Mouse (Mus musculus) kidney, embryonic 15.5 days (tissue): Measurements from ENCODE around the gene Itga9. TPM values are rescaled to one million over a fixed set of nuclear protein-coding genes. Genes with fewer than 3 reads are reported as not detected.

Experiments
- ATAC-seq: fragments of 200-750 bp; cut with Nextera tagmentation; replicated peaks from 2 replicates; pipeline ENCODE4 v1.8.0; 2017; ENCODE audit warnings: moderate TSS enrichment; ENCODE audit not compliant: low FRiP score
- H3K27ac ChIP-seq: fragments of 300-500 bp; sonication (generic); 2 replicates; pipeline ENCODE4 v1.5.1; 2015; ENCODE audit warnings: mild to moderate bottlenecking, inconsistent platforms
- H3K27me3 ChIP-seq: fragments of 300-500 bp; sonication (generic); 2 replicates; pipeline ENCODE4 v1.6.1; 2015; ENCODE audit warnings: inconsistent platforms
- H3K36me3 ChIP-seq: fragments of 300-500 bp; sonication (generic); 2 replicates; pipeline ENCODE4 v1.6.1; 2015; ENCODE audit warnings: inconsistent platforms
- H3K4me1 ChIP-seq: fragments of 300-500 bp; sonication (generic); 2 replicates; pipeline ENCODE4 v1.6.1; 2015; ENCODE audit warnings: inconsistent platforms
- H3K4me2 ChIP-seq: fragments of 300-500 bp; sonication (generic); 2 replicates; pipeline ENCODE4 v1.6.1; 2015; ENCODE audit warnings: moderate library complexity, mild to moderate bottlenecking, inconsistent platforms
- H3K4me3 ChIP-seq: fragments of 300-500 bp; sonication (generic); replicated peaks from 2 replicates; pipeline ENCODE4 v1.5.1; 2015; ENCODE audit warnings: mild to moderate bottlenecking, inconsistent platforms
- H3K9ac ChIP-seq: fragments of 300-500 bp; sonication (generic); 2 replicates; pipeline ENCODE4 v1.6.1; 2015; ENCODE audit warnings: mild to moderate bottlenecking, inconsistent platforms
- H3K9me3 ChIP-seq: fragments of 300-500 bp; sonication (generic); replicated peaks from 2 replicates; pipeline ENCODE4 v1.6.1; 2016; ENCODE audit warnings: inconsistent platforms
- WGBS: fragments of 180-500 bp; shearing (Covaris S2); methylation state at CpG from one replicate; pipeline ENCODE4 v1.1.7; 2015; ENCODE audit warnings: mixed read lengths; 5-methylcytosine and 5-hydroxymethylcytosine counted together
- polyA plus RNA-seq: library from polyadenylated mRNA; unstranded; fragments of >200 nt; fragmentation: Nextera tagmentation; extraction: Ambion mirVana; gene quantifications from 2 replicates; pipeline ENCODE4 v1.2.1, GENCODE M21; 2015

Itga9 gene
- polyA plus RNA-seq, 1 experiment from 2014 or later, result 26.1 TPM

- no peak overlapping the region for H3K9ac ChIP-seq
- H3K27me3 ChIP-seq, result no peaks in the 10 kb centered on the region
- H3K4me1 ChIP-seq, result peaks cover 64% of the 10 kb centered on the region
- peaks cover 9% of the 10 kb centered on the region; the same call in 1 of the 2 replicates for H3K36me3 ChIP-seq
- peak overlapping the region; percentile 47; the same call in 1 of the 2 replicates for H3K27ac ChIP-seq
- 88% methylated on average over 9 of the region's 9 CpGs for WGBS
- no peak overlapping the region for H3K4me3 ChIP-seq
- no peaks in the 10 kb centered on the region for H3K9me3 ChIP-seq
- no peak for ATAC-seq
- H3K4me2 ChIP-seq, result no peak overlapping the region
These were observed 327.3 kb downstream of the Itga9 start for GRCm38 (mm10) chr9:118933800-118934199.

GRCm38 (mm10) chr9:118934319-118934718 lies 327.8 kb downstream of the Itga9 start:
- Histone ChIP-seq H3K27ac (peak overlapping the region; percentile 47), H3K4me1 (peaks cover 62% of the 10 kb centered on the region), H3K9ac (no peak overlapping the region), H3K36me3 (peaks cover 9% of the 10 kb centered on the region; the same call in 1 of the 2 replicates), H3K27me3 (no peaks in the 10 kb centered on the region), H3K9me3 (no peaks in the 10 kb centered on the region), H3K4me2 (no peak overlapping the region), H3K4me3 (no peak overlapping the region)
- ATAC-seq, result no peak
- 60% methylated on average over 12 of the region's 12 CpGs for WGBS

- peak overlapping the region; percentile 47; the same call in 1 of the 2 replicates for H3K27ac ChIP-seq
- H3K4me3 ChIP-seq, result no peak overlapping the region
- ATAC-seq, result no peak
- H3K36me3 ChIP-seq, result peaks cover 7% of the 10 kb centered on the region; the same call in 1 of the 2 replicates
- H3K4me1 ChIP-seq, result peaks cover 62% of the 10 kb centered on the region
- H3K9me3 ChIP-seq, result no peaks in the 10 kb centered on the region
- 0 out of 2 replicates have a peak overlapping the region, but pooled peaks have one; percentile 6 for H3K4me2 ChIP-seq
- 49% methylated on average over 13 of the region's 13 CpGs for WGBS
- no peak overlapping the region for H3K9ac ChIP-seq
- no peaks in the 10 kb centered on the region for H3K27me3 ChIP-seq
These were observed 328.6 kb downstream of the Itga9 start for GRCm38 (mm10) chr9:118935098-118935497.

GRCm38 (mm10) chr9:118936071-118936470 lies 329.6 kb downstream of the Itga9 start:
- ATAC-seq, result no peak
- no peaks in the 10 kb centered on the region for H3K27me3 ChIP-seq
- H3K4me2 ChIP-seq, result peak overlapping the region; percentile 19; the same call in 1 of the 2 replicates
- H3K36me3 ChIP-seq, result no peaks in the 10 kb centered on the region
- H3K9ac ChIP-seq, result no peak overlapping the region
- peaks cover 61% of the 10 kb centered on the region for H3K4me1 ChIP-seq
- peak overlapping the region; percentile 67 for H3K27ac ChIP-seq
- WGBS, result 24% methylated on average over 12 of the region's 12 CpGs
- no peaks in the 10 kb centered on the region for H3K9me3 ChIP-seq
- no peak overlapping the region for H3K4me3 ChIP-seq

GRCm38 (mm10) chr9:118937515-118937914 lies 331.0 kb downstream of the Itga9 start:
- no peak overlapping the region for H3K4me2 ChIP-seq
- H3K36me3 ChIP-seq, result peaks cover 7% of the 10 kb centered on the region; the same call in 1 of the 2 replicates
- peak overlapping the region; percentile 35; the same call in 1 of the 2 replicates for H3K27ac ChIP-seq
- H3K9ac ChIP-seq, result no peak overlapping the region
- 43% methylated on average over 3 of the region's 3 CpGs for WGBS
- H3K4me1 ChIP-seq, result peaks cover 68% of the 10 kb centered on the region
- no peak overlapping the region for H3K4me3 ChIP-seq
- H3K9me3 ChIP-seq, result no peaks in the 10 kb centered on the region
- H3K27me3 ChIP-seq, result no peaks in the 10 kb centered on the region
- ATAC-seq, result peak; percentile 46; the same call in 1 of the 2 replicates

DNA sequence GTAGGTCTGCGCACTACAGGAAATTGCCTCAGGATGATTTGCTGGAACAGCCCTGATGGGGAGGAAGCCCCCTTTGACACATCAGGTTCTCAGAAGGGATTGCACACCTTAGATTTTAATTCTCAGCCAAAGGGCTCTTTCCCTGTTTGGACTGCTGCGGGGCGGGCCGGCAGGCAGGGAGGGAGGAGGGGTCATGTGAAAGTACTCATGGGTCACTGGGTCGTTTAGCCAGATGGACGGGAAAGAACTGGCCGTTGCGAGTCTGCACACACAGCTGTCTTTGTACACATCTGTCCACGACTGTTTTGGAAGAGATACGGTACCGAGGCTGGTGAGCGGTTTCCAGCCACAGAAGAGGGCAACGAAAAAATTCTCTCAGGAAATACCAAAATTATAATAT lies 332.9 kb downstream of the Itga9 start:
- no peak overlapping the region for H3K4me3 ChIP-seq
- peaks cover 10% of the 10 kb centered on the region; the same call in 1 of the 2 replicates for H3K36me3 ChIP-seq
- H3K4me1 ChIP-seq, result peaks cover 71% of the 10 kb centered on the region
- no peak overlapping the region for H3K9ac ChIP-seq
- peak overlapping the region; percentile 80 for H3K27ac ChIP-seq
- no peaks in the 10 kb centered on the region for H3K9me3 ChIP-seq
- ATAC-seq, result peak; percentile 59
- 10% methylated on average over 13 of the region's 13 CpGs for WGBS
- peak overlapping the region; percentile 18; the same call in 1 of the 2 replicates for H3K4me2 ChIP-seq
- H3K27me3 ChIP-seq, result no peaks in the 10 kb centered on the region

DNA sequence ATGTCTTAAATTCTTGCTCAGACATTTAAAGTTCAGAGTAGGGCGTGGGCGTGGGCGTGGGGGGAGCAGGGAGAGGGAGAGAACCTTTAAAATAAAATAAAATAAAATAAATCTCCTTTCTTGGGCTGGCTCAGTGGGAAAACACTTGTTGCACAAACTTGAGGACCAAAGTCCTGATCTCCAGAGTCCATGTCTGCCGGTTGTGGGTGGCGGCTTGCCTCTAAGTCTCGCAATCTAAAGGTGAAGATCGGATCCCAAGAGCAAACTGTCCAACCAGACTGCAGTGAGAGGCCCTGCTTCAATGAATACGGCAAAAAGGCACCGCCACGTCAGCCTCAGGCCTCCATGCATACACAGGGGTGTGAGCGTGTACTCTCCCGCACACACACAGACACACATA lies 333.3 kb downstream of the Itga9 start:
- peak overlapping the region; percentile 18; the same call in 1 of the 2 replicates for H3K4me2 ChIP-seq
- H3K9me3 ChIP-seq, result no peaks in the 10 kb centered on the region
- H3K9ac ChIP-seq, result no peak overlapping the region
- peaks cover 67% of the 10 kb centered on the region for H3K4me1 ChIP-seq
- 53% methylated on average over 12 of the region's 12 CpGs for WGBS
- peak overlapping the region; percentile 80 for H3K27ac ChIP-seq
- 0 out of 2 replicates have a peak, but pooled peaks have one; percentile 13 for ATAC-seq
- H3K4me3 ChIP-seq, result no peak overlapping the region
- no peaks in the 10 kb centered on the region for H3K27me3 ChIP-seq
- peaks cover 10% of the 10 kb centered on the region; the same call in 1 of the 2 replicates for H3K36me3 ChIP-seq

GRCm38 (mm10) chr9:118940591-118941207 lies 334.2 kb downstream of the Itga9 start:
- Histone ChIP-seq H3K4me1 (peaks cover 58% of the 10 kb centered on the region), H3K27ac (peak overlapping the region; percentile 80; the same call in 1 of the 2 replicates), H3K9ac (no peak overlapping the region), H3K27me3 (no peaks in the 10 kb centered on the region), H3K4me2 (no peak overlapping the region), H3K4me3 (no peak overlapping the region), H3K9me3 (no peaks in the 10 kb centered on the region), H3K36me3 (peaks cover 10% of the 10 kb centered on the region; the same call in 1 of the 2 replicates)
- 78% methylated on average over 12 of the region's 12 CpGs for WGBS
- no peak for ATAC-seq

GRCm38 (mm10) chr9:118942030-118942429 lies 335.5 kb downstream of the Itga9 start:
- 90% methylated on average over 4 of the region's 4 CpGs for WGBS
- Histone ChIP-seq H3K9ac (no peak overlapping the region), H3K4me3 (no peak overlapping the region), H3K4me1 (peaks cover 45% of the 10 kb centered on the region), H3K9me3 (no peaks in the 10 kb centered on the region), H3K4me2 (no peak overlapping the region), H3K36me3 (peaks cover 10% of the 10 kb centered on the region; the same call in 1 of the 2 replicates), H3K27me3 (no peaks in the 10 kb centered on the region), H3K27ac (no peak overlapping the region)
- no peak for ATAC-seq

- peaks cover 36% of the 10 kb centered on the region for H3K4me1 ChIP-seq
- no peak for ATAC-seq
- peaks cover 10% of the 10 kb centered on the region; the same call in 1 of the 2 replicates for H3K36me3 ChIP-seq
- H3K4me3 ChIP-seq, result no peak overlapping the region
- 67% methylated on average over 5 of the region's 5 CpGs for WGBS
- H3K9ac ChIP-seq, result no peak overlapping the region
- H3K4me2 ChIP-seq, result no peak overlapping the region
- H3K27me3 ChIP-seq, result no peaks in the 10 kb centered on the region
- H3K9me3 ChIP-seq, result no peaks in the 10 kb centered on the region
- no peak overlapping the region for H3K27ac ChIP-seq
These were observed 337.5 kb downstream of the Itga9 start for GRCm38 (mm10) chr9:118943941-118944340.

DNA sequence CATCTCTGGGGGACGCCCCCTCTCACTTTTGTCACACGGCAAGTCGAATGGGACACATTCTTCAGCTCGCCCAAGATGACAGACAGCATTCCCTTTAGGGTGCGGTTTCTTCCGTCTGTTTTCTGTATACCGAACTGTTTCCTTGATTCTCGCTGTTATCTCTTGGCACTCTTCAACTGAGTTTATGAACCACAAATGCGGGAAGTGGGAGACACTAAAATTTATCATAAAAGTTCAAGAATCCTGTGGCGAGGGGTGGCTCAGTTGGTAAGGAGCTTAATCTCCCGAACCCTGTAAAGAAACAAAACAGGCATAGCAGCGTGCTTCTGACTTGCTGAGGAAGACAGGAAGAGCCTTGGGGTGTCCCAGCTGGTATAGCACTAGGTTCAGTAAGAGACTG lies 337.9 kb downstream of the Itga9 start:
- 71% methylated on average over 12 of the region's 12 CpGs for WGBS
- H3K27me3 ChIP-seq, result no peaks in the 10 kb centered on the region
- peaks cover 10% of the 10 kb centered on the region; the same call in 1 of the 2 replicates for H3K36me3 ChIP-seq
- no peak overlapping the region for H3K9ac ChIP-seq
- H3K9me3 ChIP-seq, result no peaks in the 10 kb centered on the region
- H3K4me2 ChIP-seq, result no peak overlapping the region
- peaks cover 33% of the 10 kb centered on the region for H3K4me1 ChIP-seq
- H3K27ac ChIP-seq, result no peak overlapping the region
- H3K4me3 ChIP-seq, result no peak overlapping the region
- ATAC-seq, result no peak

DNA sequence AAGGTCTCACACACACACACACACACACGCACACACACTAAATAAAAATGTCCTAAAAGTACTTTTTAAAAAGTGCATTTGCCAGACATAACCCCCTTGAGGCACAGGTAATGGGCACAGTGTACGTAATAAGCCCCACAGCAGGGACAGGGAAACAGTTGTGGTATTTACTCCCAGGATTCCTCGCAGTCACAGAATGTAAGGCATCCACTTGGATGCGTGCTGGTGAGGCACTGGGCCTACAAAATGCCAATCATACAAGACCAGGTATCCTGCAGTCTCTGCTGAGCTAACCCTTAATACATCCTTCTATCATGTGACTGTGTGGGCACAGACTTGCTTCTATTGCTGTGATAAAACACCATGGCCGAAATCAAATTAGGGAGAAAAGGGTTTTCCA lies 342.0 kb downstream of the Itga9 start:
- Histone ChIP-seq H3K4me3 (no peak overlapping the region), H3K36me3 (peaks cover 11% of the 10 kb centered on the region; the same call in 1 of the 2 replicates), H3K9me3 (no peaks in the 10 kb centered on the region), H3K27ac (no peak overlapping the region), H3K9ac (no peak overlapping the region), H3K4me2 (no peak overlapping the region), H3K27me3 (no peaks in the 10 kb centered on the region), H3K4me1 (peaks cover 36% of the 10 kb centered on the region)
- ATAC-seq, result no peak
- WGBS, result 89% methylated on average over 5 of the region's 5 CpGs
